Mouse (Mus musculus): Measurements from ENCODE around the gene Rbm20.

DNA sequence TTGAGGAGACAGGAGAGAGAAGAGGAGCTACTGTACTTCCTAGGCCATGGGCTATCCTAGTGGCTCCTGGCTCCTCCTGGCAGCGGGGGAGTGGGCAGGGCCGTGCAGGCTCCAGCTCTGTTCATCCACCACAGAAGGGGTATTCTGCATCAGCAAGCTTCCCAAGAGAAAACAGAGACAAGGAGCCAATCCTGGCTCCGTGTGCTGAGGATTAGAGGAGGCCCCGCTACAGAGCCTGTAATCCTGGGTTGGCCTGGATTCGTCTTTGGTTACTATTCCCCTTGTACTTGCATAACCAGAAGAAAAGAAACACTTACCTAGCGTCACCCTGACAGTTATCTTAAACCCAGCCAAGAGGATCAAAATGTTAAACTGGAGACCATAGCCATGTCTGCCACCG, 112.5 kb downstream of the Rbm20 start:
- TF ChIP-seq CTCF (IDR thresholded peaks at IDR 0.05; ENCODE audit: borderline replicate concordance, insufficient read depth, low read depth, low read length) (no peak), POLR2A (IDR thresholded peaks at IDR 0.05; ENCODE audit: borderline replicate concordance, insufficient read depth, low read length) (no peak)
